Mouse (Mus musculus): ENCODE results near the gene Slc36a2.
A peak's percentile ranks its signal among the peaks of the same experiment; 100 is the strongest.

Slc36a2 gene

GRCm38 (mm10) chr11:55184246-55184645 lies 631 bp downstream of the Slc36a2 start:
- no peak for DNase-seq (ENCODE audit: low spot score)

- DNase-seq (ENCODE audit: low spot score): peak; percentile 62
Measured at GRCm38 (mm10) chr11:55183124-55183523, 1.8 kb downstream of the Slc36a2 start.

GRCm38 (mm10) chr11:55179856-55180255 lies 5.0 kb downstream of the Slc36a2 start:
- DNase-seq (ENCODE audit: low spot score): no peak

GRCm38 (mm10) chr11:55178830-55179229 lies 6.0 kb downstream of the Slc36a2 start:
- DNase-seq (ENCODE audit: low spot score): no peak

GRCm38 (mm10) chr11:55170501-55170900 lies 14.4 kb downstream of the Slc36a2 start:
- DNase-seq (ENCODE audit: low spot score): no peak

- no peak for DNase-seq (ENCODE audit: low spot score)
Measured at GRCm38 (mm10) chr11:55168914-55169313, 16.0 kb downstream of the Slc36a2 start.

- no peak for DNase-seq (ENCODE audit: low spot score)
Measured at GRCm38 (mm10) chr11:55168504-55168903, 16.4 kb downstream of the Slc36a2 start.

- no peak for DNase-seq (ENCODE audit: low spot score)
Measured at GRCm38 (mm10) chr11:55165748-55166147, 19.1 kb downstream of the Slc36a2 start.

GRCm38 (mm10) chr11:55164723-55165122 lies 20.2 kb downstream of the Slc36a2 start:
- DNase-seq (ENCODE audit: low spot score): no peak

- DNase-seq (ENCODE audit: low spot score): peak; percentile 58
Measured at GRCm38 (mm10) chr11:55162670-55163069, 22.2 kb downstream of the Slc36a2 start.

GRCm38 (mm10) chr11:55158785-55159359 lies 26.0 kb downstream of the Slc36a2 start:
- peak; percentile 71 for DNase-seq (ENCODE audit: low spot score)

- DNase-seq (ENCODE audit: low spot score): no peak
Measured at GRCm38 (mm10) chr11:55155070-55155421, 29.8 kb downstream of the Slc36a2 start.

GRCm38 (mm10) chr11:55154398-55155069 lies 30.3 kb downstream of the Slc36a2 start:
- DNase-seq (ENCODE audit: low spot score): no peak

GRCm38 (mm10) chr11:55151608-55152007 lies 33.3 kb downstream of the Slc36a2 start, which contains the start of gene Slc36a3:
TSS of gene Slc36a3 (minus strand) at chr11:55151708.
- DNase-seq (ENCODE audit: low spot score): no peak

- no peak for DNase-seq (ENCODE audit: low spot score)
Measured at GRCm38 (mm10) chr11:55148461-55148860, 36.4 kb downstream of the Slc36a2 start.

GRCm38 (mm10) chr11:55147423-55147822 lies 37.5 kb downstream of the Slc36a2 start:
- no peak for DNase-seq (ENCODE audit: low spot score)

- no peak for DNase-seq (ENCODE audit: low spot score)
Measured at GRCm38 (mm10) chr11:55146855-55147254, 38.0 kb downstream of the Slc36a2 start.

GRCm38 (mm10) chr11:55144011-55144410 lies 40.9 kb downstream of the Slc36a2 start:
- DNase-seq (ENCODE audit: low spot score): no peak

- no peak for DNase-seq (ENCODE audit: low spot score)
Measured at GRCm38 (mm10) chr11:55141502-55141901, 43.4 kb downstream of the Slc36a2 start.

GRCm38 (mm10) chr11:55137646-55138045 lies 47.2 kb downstream of the Slc36a2 start:
- no peak for DNase-seq (ENCODE audit: low spot score)

- no peak for DNase-seq (ENCODE audit: low spot score)
Measured at GRCm38 (mm10) chr11:55136770-55137547, 47.9 kb downstream of the Slc36a2 start.

- DNase-seq (ENCODE audit: low spot score): no peak
Measured at GRCm38 (mm10) chr11:55134871-55135270, 50.0 kb downstream of the Slc36a2 start.

GRCm38 (mm10) chr11:55134407-55134806 lies 50.5 kb downstream of the Slc36a2 start:
- DNase-seq (ENCODE audit: low spot score): no peak
